Mouse (Mus musculus) erythroblast, embryonic 14.5 days (primary cell): ENCODE measurements around the gene Ccdc85b.

Experiments used
- GATA1 ChIP-seq: IDR thresholded peaks from 2 replicates; pipeline ENCODE4 v1.6.1; 2012; ENCODE audit warnings: low read length, inconsistent platforms, mixed read lengths
- TAL1 ChIP-seq: IDR thresholded peaks from 3 replicates; pipeline ENCODE4 v1.6.1; 2012; ENCODE audit warnings: low read length, inconsistent platforms, mixed read lengths

- no peak for TF ChIP-seq GATA1
- TF ChIP-seq TAL1, result no peak
Measured at GRCm38 (mm10) chr19:5422267-5422666, 35.4 kb downstream of the Ccdc85b start.
